Mouse (Mus musculus): ENCODE data around the gene Pnliprp2. TPM values are rescaled to one million over a fixed set of nuclear protein-coding genes. Genes with fewer than 3 reads are reported as not detected.

Gene Pnliprp2
- 0.11 TPM in 1 of 2 replicates, not detected in the other for polyA plus RNA-seq (2016; fragmentation: Nextera tagmentation; extraction: Ambion mirVana)

DNA sequence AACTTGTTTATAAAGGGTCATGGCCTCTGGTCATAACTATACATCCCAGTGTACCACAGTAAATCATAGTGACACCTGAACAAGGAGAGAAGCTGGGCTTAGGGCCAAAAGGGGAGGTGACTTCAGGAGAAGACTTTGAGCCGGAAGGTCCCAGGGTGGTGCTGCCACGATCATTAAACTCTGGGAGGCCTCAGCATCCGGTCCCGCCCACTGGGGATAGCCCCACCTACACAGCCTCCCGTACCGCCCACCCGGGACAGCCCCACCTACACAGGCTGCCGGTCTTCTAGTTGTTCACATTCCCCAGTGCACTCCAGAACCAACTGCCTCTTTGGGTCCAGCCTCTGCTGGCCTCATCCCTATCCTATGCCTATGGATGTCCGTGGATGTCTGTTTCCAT, at the start of gene Pnliprp2:
TSS of gene Pnliprp2 (plus strand) at position 297 of the 400 bp plus-strand sequence.
- H3K27me3 ChIP-seq (ENCODE audit: low read depth, poor library complexity, severe bottlenecking) = 0 out of 2 replicates have a peak, but pooled peaks cover 8% of the 10 kb centered on the region
- H3K4me3 ChIP-seq = no peak within 1 kb of the TSS
- no peak for DNase-seq (ENCODE audit: low spot score)
- no peak within 1 kb of the TSS for H3K27ac ChIP-seq
- no peaks in the 10 kb centered on the region for H3K9me3 ChIP-seq (replicated peaks)
- H3K4me1 ChIP-seq = peaks cover 13% of the 10 kb centered on the region
- 61% methylated on average over 9 of the region's 9 CpGs for whole genome bisulfite sequencing
- no peaks in the 10 kb centered on the region for H3K36me3 ChIP-seq

DNA sequence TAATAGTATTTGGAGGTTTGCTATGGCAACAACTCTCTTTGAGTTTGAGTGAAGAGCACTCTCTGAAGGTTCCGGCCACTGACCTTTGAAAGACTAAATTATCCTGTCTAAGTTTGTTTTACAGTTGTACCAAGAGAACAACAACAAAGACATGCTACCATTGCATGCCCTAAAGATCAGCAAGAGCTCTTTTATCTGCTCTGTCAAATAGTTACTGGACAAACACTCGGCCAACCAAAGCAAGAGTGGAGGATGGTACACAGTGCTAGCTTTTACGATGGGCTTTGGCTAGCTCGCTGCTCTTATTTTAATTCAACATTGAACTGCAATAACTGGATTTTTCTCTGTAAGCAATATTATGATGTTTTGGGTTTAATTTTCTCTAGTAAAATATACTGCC, 41.6 kb upstream of the Pnliprp2 start:
- no peak overlapping the region for H3K4me3 ChIP-seq
- H3K4me1 ChIP-seq = no peaks in the 10 kb centered on the region
- 90% methylated on average over 4 of the region's 4 CpGs for WGBS
- no peaks in the 10 kb centered on the region for H3K27me3 ChIP-seq (ENCODE audit: low read depth, poor library complexity, severe bottlenecking)
- no peaks in the 10 kb centered on the region for H3K36me3 ChIP-seq
- no peak overlapping the region for H3K27ac ChIP-seq
- no peak for DNase-seq (ENCODE audit: low spot score)
- no peaks in the 10 kb centered on the region for H3K9me3 ChIP-seq (replicated peaks)

DNA sequence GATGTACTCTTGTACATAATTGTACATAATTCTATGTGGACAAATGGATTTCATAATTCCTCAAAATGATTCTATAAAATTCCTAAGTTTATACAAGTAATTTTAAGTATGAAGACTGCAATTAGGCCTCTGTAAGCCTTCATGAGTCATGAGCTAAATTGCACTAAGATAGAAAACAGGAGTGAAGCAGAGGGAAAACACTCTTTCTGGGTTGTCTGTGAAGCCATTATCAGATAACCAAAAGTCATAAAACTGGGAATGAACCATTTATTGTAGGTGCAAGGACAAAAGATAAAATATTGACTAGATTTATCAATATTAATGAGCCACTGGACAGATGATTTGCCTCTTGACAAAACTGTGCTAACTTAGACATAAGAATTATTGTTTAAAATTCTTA, 39.1 kb upstream of the Pnliprp2 start:
- Histone ChIP-seq H3K27me3 (ENCODE audit: low read depth, poor library complexity, severe bottlenecking) (no peaks in the 10 kb centered on the region), H3K4me1 (no peaks in the 10 kb centered on the region), H3K4me3 (no peak overlapping the region), H3K27ac (no peak overlapping the region), H3K9me3 (replicated peaks) (no peaks in the 10 kb centered on the region), H3K36me3 (no peaks in the 10 kb centered on the region)
- DNase-seq (ENCODE audit: low spot score) = no peak

DNA sequence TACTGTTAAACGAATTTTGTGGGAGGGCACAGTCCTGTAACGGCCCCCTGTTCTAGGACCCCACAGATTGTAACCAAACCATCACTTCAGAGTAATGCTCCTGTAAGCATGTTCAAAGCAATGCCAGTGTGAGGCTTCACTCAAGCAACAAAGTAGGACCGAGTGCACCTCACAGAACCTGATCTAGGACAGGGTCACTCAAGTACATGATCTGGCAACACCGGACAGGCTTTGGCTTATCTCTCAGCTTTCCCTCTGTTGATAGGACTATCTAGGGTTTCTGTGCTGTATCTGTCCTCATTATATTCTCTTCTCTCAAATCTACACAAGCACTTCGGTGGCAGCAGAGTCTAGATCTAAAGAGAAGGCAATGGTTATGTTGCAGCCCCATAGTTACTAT, 33.0 kb upstream of the Pnliprp2 start:
- H3K36me3 ChIP-seq = no peaks in the 10 kb centered on the region
- no peaks in the 10 kb centered on the region for H3K9me3 ChIP-seq (replicated peaks)
- peaks cover 9% of the 10 kb centered on the region for H3K4me1 ChIP-seq
- DNase-seq (ENCODE audit: low spot score) = no peak
- H3K27me3 ChIP-seq (ENCODE audit: low read depth, poor library complexity, severe bottlenecking) = no peaks in the 10 kb centered on the region
- 88% methylated on average over 5 of the region's 5 CpGs for WGBS
- no peak overlapping the region for H3K4me3 ChIP-seq
- H3K27ac ChIP-seq = no peak overlapping the region

DNA sequence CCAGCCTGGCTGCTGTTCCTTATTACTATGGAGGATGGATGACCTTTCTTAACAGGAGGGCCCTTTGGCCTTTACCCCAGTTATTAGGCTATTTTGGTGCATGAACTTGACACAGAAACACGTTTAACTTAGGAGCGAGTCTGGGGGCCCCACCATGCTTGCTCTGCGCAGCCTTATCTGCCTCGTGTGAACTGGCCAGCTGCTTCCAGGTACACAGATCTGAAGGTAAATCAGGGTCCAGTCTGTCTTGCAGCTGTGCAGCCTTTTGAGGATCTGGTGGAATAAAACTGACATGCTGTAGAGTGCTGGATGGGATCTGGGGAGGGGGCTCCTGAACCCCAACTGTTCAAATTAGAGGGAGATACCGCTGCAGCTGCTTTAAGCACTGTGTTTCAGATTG, 31.8 kb upstream of the Pnliprp2 start:
- Histone ChIP-seq H3K9me3 (replicated peaks) (no peaks in the 10 kb centered on the region), H3K27me3 (ENCODE audit: low read depth, poor library complexity, severe bottlenecking) (no peaks in the 10 kb centered on the region), H3K4me3 (no peak overlapping the region), H3K27ac (no peak overlapping the region), H3K4me1 (peaks cover 9% of the 10 kb centered on the region), H3K36me3 (no peaks in the 10 kb centered on the region)
- DNase-seq (ENCODE audit: low spot score) = no peak
- WGBS = 62% methylated on average over 5 of the region's 5 CpGs

DNA sequence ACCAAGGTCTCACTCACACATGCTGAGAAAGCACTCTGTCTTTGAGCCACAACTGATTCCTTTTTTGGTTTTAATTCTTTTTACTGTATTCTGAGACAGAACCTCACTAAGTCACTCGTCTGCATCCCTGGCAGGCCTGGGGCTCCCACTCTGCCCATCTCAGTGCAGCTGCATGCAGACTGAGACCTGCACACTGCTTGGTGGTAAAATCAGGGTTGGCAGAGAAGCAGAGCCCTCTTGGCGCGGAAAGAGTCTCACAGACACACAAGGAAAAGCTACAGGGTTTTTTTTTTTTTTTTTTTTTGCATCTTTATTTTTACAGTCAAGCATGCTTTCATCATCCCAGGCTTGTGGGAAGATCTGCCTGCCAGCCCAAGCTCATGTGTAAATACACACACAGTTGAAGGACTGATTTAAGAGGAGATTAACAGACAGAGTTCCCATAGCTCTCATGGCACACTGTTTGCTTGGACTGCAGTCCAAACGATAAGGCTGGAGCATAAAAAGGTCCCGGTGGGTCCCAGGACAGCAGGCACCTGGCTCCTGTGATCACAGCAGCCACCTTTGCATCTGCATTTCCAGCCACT, 31.0 kb upstream of the Pnliprp2 start, which contains the start of gene Pnliprp1:
TSS of gene Pnliprp1 (plus strand) at position 443 of the 587 bp plus-strand sequence.
- peaks cover 9% of the 10 kb centered on the region for H3K4me1 ChIP-seq
- no peak within 1 kb of the TSS for H3K4me3 ChIP-seq
- H3K9me3 ChIP-seq (replicated peaks) = no peaks in the 10 kb centered on the region
- no peak within 1 kb of the TSS for H3K27ac ChIP-seq
- H3K27me3 ChIP-seq (ENCODE audit: low read depth, poor library complexity, severe bottlenecking) = no peaks in the 10 kb centered on the region
- no peak for DNase-seq (ENCODE audit: low spot score)
- 56% methylated on average over 5 of the region's 5 CpGs for WGBS
- no peaks in the 10 kb centered on the region for H3K36me3 ChIP-seq

DNA sequence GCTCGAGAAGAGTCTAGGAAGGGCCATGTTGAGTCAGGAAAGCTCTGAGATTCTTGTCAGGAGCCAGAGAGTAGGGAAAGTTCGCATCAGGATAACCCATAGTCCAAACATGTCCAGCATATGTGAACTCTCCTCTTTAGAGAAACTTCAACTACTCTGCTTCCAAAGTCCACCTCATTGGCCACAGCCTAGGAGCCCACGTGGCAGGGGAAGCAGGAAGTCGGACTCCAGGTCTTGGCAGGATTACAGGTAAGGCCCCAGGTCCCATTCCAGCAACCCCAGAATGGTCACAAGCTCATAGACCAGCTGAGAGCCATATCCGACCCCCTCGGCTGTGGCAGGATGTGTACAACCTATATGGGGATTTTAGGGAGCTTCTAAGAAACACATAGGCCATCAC, 26.3 kb upstream of the Pnliprp2 start:
- no peaks in the 10 kb centered on the region for H3K9me3 ChIP-seq (replicated peaks)
- H3K27me3 ChIP-seq (ENCODE audit: low read depth, poor library complexity, severe bottlenecking) = no peaks in the 10 kb centered on the region
- H3K36me3 ChIP-seq = no peaks in the 10 kb centered on the region
- no peak overlapping the region for H3K4me3 ChIP-seq
- H3K27ac ChIP-seq = no peak overlapping the region
- WGBS = 88% methylated on average over 6 of the region's 6 CpGs
- no peaks in the 10 kb centered on the region; the same call in 1 of the 2 replicates for H3K4me1 ChIP-seq
- no peak for DNase-seq (ENCODE audit: low spot score)

DNA sequence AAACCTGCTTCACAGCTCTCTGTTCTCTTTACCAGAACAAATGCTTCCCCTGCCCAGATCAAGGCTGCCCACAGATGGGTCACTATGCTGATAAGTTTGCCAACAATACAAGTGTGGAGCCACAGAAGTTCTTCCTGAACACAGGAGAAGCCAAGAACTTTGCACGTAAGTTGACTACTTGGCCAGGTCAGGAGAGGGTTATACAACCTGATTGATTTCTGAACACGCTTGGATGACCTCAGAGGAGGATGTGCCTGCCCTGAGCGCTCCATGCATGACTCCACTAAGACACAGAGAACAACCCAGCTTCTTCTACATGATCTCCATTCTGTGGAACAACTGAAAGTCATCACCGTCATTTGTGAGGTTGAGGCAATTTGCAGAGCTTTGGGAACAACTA, 21.4 kb upstream of the Pnliprp2 start:
- no peak overlapping the region for H3K4me3 ChIP-seq
- H3K4me1 ChIP-seq = no peaks in the 10 kb centered on the region
- H3K27me3 ChIP-seq (ENCODE audit: low read depth, poor library complexity, severe bottlenecking) = no peaks in the 10 kb centered on the region
- no peak for DNase-seq (ENCODE audit: low spot score)
- H3K9me3 ChIP-seq (replicated peaks) = no peaks in the 10 kb centered on the region
- WGBS = 88% methylated on average over 4 of the region's 4 CpGs
- H3K27ac ChIP-seq = no peak overlapping the region
- H3K36me3 ChIP-seq = no peaks in the 10 kb centered on the region

DNA sequence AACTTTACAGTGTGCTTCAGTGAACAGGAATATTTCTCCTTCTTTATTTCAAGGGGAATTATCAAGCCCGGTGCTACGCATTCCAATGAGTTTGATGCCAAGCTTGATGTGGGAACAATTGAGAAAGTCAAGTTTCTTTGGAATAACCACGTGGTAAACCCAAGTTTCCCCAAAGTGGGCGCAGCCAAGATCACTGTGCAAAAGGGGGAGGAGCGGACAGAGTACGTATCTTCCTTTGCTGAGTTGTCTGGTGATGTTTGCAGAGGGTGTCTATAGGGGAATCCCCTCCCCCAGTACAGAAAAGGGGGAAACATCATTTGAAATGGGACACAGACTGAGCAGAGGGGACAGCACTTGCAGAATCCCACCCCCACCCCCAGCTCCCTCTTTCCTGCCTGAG, 18.5 kb upstream of the Pnliprp2 start:
- no peak for DNase-seq (ENCODE audit: low spot score)
- 87% methylated on average over 6 of the region's 6 CpGs for WGBS
- Histone ChIP-seq H3K27me3 (ENCODE audit: low read depth, poor library complexity, severe bottlenecking) (no peaks in the 10 kb centered on the region), H3K9me3 (replicated peaks) (no peaks in the 10 kb centered on the region), H3K4me3 (no peak overlapping the region), H3K27ac (no peak overlapping the region), H3K4me1 (peaks cover 5% of the 10 kb centered on the region; the same call in 1 of the 2 replicates), H3K36me3 (no peaks in the 10 kb centered on the region)

DNA sequence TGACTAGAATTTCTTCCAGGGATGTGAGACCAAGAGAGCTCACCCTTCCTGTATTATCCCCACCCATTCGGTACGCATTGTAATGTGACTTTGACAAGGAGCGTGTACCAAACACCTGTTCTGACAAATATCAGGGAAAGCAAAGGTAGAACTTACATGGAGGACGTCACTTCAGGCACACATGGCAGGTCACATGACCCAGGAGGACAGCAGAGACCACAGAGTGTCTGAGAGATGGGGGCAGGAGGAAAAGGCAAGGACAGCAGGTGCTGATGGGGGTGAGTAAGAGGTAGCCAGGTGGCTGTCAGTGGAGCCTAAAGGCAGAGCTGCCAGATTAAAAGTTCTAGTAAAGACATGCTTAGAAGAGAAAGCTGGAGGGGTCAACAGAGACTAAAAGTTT, 16.8 kb upstream of the Pnliprp2 start:
- no peaks in the 10 kb centered on the region for H3K9me3 ChIP-seq (replicated peaks)
- H3K27me3 ChIP-seq (ENCODE audit: low read depth, poor library complexity, severe bottlenecking) = no peaks in the 10 kb centered on the region
- no peaks in the 10 kb centered on the region for H3K36me3 ChIP-seq
- H3K4me3 ChIP-seq = no peak overlapping the region
- 89% methylated on average over 4 of the region's 4 CpGs for WGBS
- no peak overlapping the region for H3K27ac ChIP-seq
- peaks cover 5% of the 10 kb centered on the region; the same call in 1 of the 2 replicates for H3K4me1 ChIP-seq
- DNase-seq (ENCODE audit: low spot score) = no peak

DNA sequence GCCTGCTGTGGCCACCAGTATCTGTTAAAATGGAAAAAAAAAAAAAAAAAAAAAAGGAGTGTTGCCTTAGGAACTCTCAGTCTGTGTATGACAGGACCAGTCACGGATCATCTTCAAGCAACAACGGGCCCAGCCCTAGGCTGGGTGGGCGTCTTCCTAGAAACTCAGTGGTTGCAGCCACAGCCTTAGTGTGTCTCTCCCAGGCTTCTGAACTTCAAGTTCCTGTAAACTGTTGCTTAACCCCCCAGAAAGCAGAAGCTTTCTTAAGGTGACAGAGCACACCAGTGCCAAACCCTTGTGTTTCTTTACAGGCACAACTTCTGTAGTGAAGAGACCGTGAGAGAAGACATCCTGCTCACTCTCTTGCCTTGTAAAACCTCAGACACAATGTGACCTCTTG, 15.8 kb upstream of the Pnliprp2 start:
- Histone ChIP-seq H3K4me1 (peaks cover 5% of the 10 kb centered on the region; the same call in 1 of the 2 replicates), H3K9me3 (replicated peaks) (no peaks in the 10 kb centered on the region), H3K27ac (no peak overlapping the region), H3K36me3 (no peaks in the 10 kb centered on the region), H3K27me3 (ENCODE audit: low read depth, poor library complexity, severe bottlenecking) (no peaks in the 10 kb centered on the region), H3K4me3 (no peak overlapping the region)
- DNase-seq (ENCODE audit: low spot score) = no peak
- WGBS = 44% methylated on average over 4 of the region's 4 CpGs

DNA sequence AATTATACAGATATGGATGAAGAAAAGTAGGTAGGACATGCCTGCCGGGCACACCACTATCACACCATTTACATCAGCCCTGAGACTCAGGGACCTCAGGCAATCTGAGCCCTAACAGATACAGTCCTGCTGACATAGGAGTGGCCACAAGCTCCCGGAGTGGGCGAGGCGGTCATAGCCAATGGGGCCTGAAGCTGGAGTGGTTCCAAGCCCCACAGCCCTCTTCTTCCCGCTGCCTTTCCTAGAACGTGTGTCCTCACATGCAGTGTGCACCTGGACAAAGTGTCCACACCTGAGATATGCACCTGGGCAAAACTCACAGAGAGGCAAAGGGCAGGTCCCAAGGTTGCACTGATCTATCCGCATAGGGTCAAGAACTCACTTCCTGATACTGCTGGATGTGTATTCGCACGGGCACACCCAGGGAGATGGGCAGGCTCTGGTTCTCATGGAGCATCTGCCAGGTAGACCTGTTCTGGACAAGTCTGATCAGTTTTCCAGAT, 12.0 kb upstream of the Pnliprp2 start:
- peaks cover 5% of the 10 kb centered on the region; the same call in 1 of the 2 replicates for H3K4me1 ChIP-seq
- no peaks in the 10 kb centered on the region for H3K27me3 ChIP-seq (ENCODE audit: low read depth, poor library complexity, severe bottlenecking)
- H3K27ac ChIP-seq = no peak overlapping the region
- WGBS = 89% methylated on average over 9 of the region's 9 CpGs
- H3K4me3 ChIP-seq = no peak overlapping the region
- H3K36me3 ChIP-seq = no peaks in the 10 kb centered on the region
- no peaks in the 10 kb centered on the region for H3K9me3 ChIP-seq (replicated peaks)
- peak; percentile 23 for DNase-seq (ENCODE audit: low spot score)

DNA sequence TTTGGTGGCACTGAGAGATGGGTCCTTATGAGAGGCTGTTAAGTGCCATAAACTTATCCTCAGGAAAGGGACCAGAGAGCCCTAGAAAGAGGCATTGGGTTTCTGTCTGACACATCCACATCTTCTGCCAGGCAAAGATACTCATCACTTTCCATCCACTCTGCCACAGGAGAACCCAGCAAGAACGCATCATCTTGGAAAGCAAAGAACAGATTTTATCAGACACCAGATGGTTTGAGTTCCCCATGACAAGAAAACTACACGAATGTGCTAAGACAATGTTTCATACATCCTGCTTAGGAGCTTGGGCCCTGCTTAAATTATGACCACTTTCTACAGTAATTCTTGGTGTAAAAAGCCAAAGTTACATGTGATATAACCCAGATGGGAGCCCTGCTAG, 8.7 kb upstream of the Pnliprp2 start:
- no peaks in the 10 kb centered on the region for H3K27me3 ChIP-seq (ENCODE audit: low read depth, poor library complexity, severe bottlenecking)
- no peak for DNase-seq (ENCODE audit: low spot score)
- no peak overlapping the region for H3K4me3 ChIP-seq
- no peaks in the 10 kb centered on the region for H3K36me3 ChIP-seq
- H3K9me3 ChIP-seq (replicated peaks) = no peaks in the 10 kb centered on the region
- no peak overlapping the region for H3K27ac ChIP-seq
- 90% methylated on average over 2 of the region's 2 CpGs for WGBS
- no peaks in the 10 kb centered on the region for H3K4me1 ChIP-seq

DNA sequence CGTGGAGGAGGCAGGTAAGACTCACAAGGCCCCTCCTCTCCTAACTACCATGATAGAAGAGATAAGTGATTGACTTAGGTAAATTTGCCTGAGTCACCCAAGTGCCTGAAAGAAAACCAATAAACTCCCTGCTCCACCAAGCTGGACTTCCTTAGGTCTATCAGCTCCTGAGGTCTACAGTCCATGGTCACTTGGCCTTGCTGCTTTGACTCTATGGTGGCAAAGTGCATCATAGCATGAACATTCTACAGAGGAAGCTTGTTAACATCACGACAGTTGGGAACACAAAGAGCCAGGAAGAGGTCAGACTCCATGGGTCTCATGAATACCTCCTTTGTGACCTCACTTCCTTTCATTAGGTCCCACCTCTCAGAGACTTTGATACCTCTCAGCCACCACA, 8.0 kb upstream of the Pnliprp2 start:
- no peak overlapping the region for H3K4me3 ChIP-seq
- no peaks in the 10 kb centered on the region for H3K4me1 ChIP-seq
- no peaks in the 10 kb centered on the region for H3K9me3 ChIP-seq (replicated peaks)
- H3K36me3 ChIP-seq = no peaks in the 10 kb centered on the region
- no peak overlapping the region for H3K27ac ChIP-seq
- no peak for DNase-seq (ENCODE audit: low spot score)
- WGBS = 83% methylated on average over 2 of the region's 2 CpGs
- no peaks in the 10 kb centered on the region for H3K27me3 ChIP-seq (ENCODE audit: low read depth, poor library complexity, severe bottlenecking)
